Mouse (Mus musculus) MEL (cell line): ENCODE measurements at regions not wholly inside any gene's neighbourhood (a gene's known extent, or its start where the extent isn't known, plus 50 kb on each side); places are given as distances from the start of the nearest gene placed in this dataset.

Experiments used
- CHD2 ChIP-seq: IDR thresholded peaks from 2 replicates; pipeline ENCODE4 v1.6.1; 2011; ENCODE audit warnings: low read length, improper control_type of control experiment
- CTCF ChIP-seq, 3 experiments: IDR thresholded peaks in 2 of 3; conservative IDR thresholded peaks in 1 of 3; 2 replicates each; pipeline ENCODE4 v1.5.1; 2011 to 2012; ENCODE audit warnings: low read length in 3 of 3, low read depth in 2 of 3, mild to moderate bottlenecking in 2 of 3, improper control_type of control experiment in 1 of 3, inconsistent platforms in 1 of 3, mixed read lengths in 1 of 3, moderate library complexity in 1 of 3; ENCODE audit not compliant: control insufficient read depth in 1 of 3, insufficient read depth in 1 of 3, poor library complexity in 1 of 3, severe bottlenecking in 1 of 3
- EP300 ChIP-seq, 2 experiments: IDR thresholded peaks; 2 replicates each; pipeline ENCODE4 v1.6.1; 2011; ENCODE audit warnings: improper control_type of control experiment in 2 of 2, low read length in 2 of 2, low read depth in 1 of 2, mild to moderate bottlenecking in 1 of 2
- GATA1 ChIP-seq: IDR thresholded peaks from 2 replicates; pipeline ENCODE4 v1.6.1; 2011; ENCODE audit warnings: low read depth, low read length, improper control_type of control experiment
- JUND ChIP-seq: IDR thresholded peaks from 2 replicates; pipeline ENCODE4 v1.6.1; 2011; ENCODE audit warnings: low read depth, mild to moderate bottlenecking, improper control_type of control experiment, low read length
- KAT2A ChIP-seq: conservative IDR thresholded peaks from 2 replicates; pipeline ENCODE4 v1.6.1; 2012; ENCODE audit warnings: low read depth, low read length, improper control_type of control experiment, inconsistent platforms
- MAX ChIP-seq: IDR thresholded peaks from 2 replicates; pipeline ENCODE4 v1.6.1; 2011; ENCODE audit warnings: low read length, improper control_type of control experiment
- MAZ ChIP-seq: IDR thresholded peaks from 2 replicates; pipeline ENCODE4 v1.6.1; 2012; ENCODE audit warnings: low read depth, mild to moderate bottlenecking, inconsistent platforms, low read length, improper control_type of control experiment
- POLR2A ChIP-seq, 2 experiments: IDR thresholded peaks; 2 replicates each; pipeline ENCODE4 v1.6.1; 2011 to 2012; ENCODE audit warnings: low read length in 2 of 2, mild to moderate bottlenecking in 2 of 2, control low read depth in 1 of 2, improper control_type of control experiment in 1 of 2, low read depth in 1 of 2, moderate library complexity in 1 of 2; ENCODE audit not compliant: control insufficient read depth in 1 of 2, insufficient read depth in 1 of 2, poor library complexity in 1 of 2
- TAL1 ChIP-seq: IDR thresholded peaks from 2 replicates; pipeline ENCODE4 v1.6.1; 2012; ENCODE audit warnings: mild to moderate bottlenecking, inconsistent platforms, low read length, moderate library complexity, mixed read lengths
- USF1 ChIP-seq: IDR thresholded peaks from 2 replicates; pipeline ENCODE4 v1.6.1; 2014; ENCODE audit warnings: low read depth, mild to moderate bottlenecking, inconsistent platforms, low read length, improper control_type of control experiment, moderate library complexity

- TF ChIP-seq TAL1, result no peak
- no peak for TF ChIP-seq POLR2A (IDR thresholded peaks at IDR 0.05; ENCODE audit: control insufficient read depth in 1 of 2, insufficient read depth in 1 of 2, low read depth in 1 of 2, low read length in 2 of 2, poor library complexity in 1 of 2)
- no peak for TF ChIP-seq KAT2A
- no peak for TF ChIP-seq USF1
- no peak for TF ChIP-seq MAZ
- no peak for TF ChIP-seq JUND
- no peak for TF ChIP-seq EP300 (IDR thresholded peaks at IDR 0.05; ENCODE audit: low read depth in 1 of 2, low read length in 2 of 2)
- no peak for TF ChIP-seq CTCF (IDR thresholded peaks at IDR 0.05 in 2 of 3, conservative IDR thresholded peaks at IDR 0.05 in 1 of 3; ENCODE audit: control insufficient read depth in 1 of 3, insufficient read depth in 1 of 3, low read depth in 2 of 3, low read length in 3 of 3, poor library complexity in 1 of 3, severe bottlenecking in 1 of 3)
- no peak for TF ChIP-seq MAX
- no peak for TF ChIP-seq GATA1
- no peak for TF ChIP-seq CHD2
Measured at GRCm38 (mm10) chr8:11080813-11081212, 72.6 kb upstream of the Irs2 start.
